Mouse (Mus musculus) stomach, embryonic 15.5 days (tissue): ENCODE measurements around the gene Dynlt1c. TPM values are rescaled to one million over a fixed set of nuclear protein-coding genes. Genes with fewer than 3 reads are reported as not detected.
"Not testable (repeated sequence)": the region's sequence is repeated elsewhere in the genome, so short reads cannot be mapped to it uniquely, and the experiment has no call there.

Experiments used
- ATAC-seq: fragments of 200-750 bp; cut with Nextera tagmentation; 2 replicates; pipeline ENCODE4 v1.8.0; 2017; ENCODE audit warnings: low read depth, moderate number of reproducible peaks, moderate TSS enrichment; ENCODE audit not compliant: insufficient read depth, low FRiP score
- H3K27ac ChIP-seq: fragments of 300-500 bp; sonication (generic); 2 replicates; pipeline ENCODE4 v1.5.1; 2015; ENCODE audit warnings: mild to moderate bottlenecking, inconsistent platforms
- H3K27me3 ChIP-seq: fragments of 300-500 bp; sonication (generic); replicated peaks from 2 replicates; pipeline ENCODE4 v1.6.1; 2015; ENCODE audit warnings: inconsistent platforms
- H3K36me3 ChIP-seq: fragments of 300-500 bp; sonication (generic); 2 replicates; pipeline ENCODE4 v1.6.1; 2015; ENCODE audit warnings: inconsistent platforms
- H3K4me1 ChIP-seq: fragments of 300-500 bp; sonication (generic); 2 replicates; pipeline ENCODE4 v1.6.1; 2015; ENCODE audit warnings: inconsistent platforms
- H3K4me2 ChIP-seq: fragments of 300-500 bp; sonication (generic); 2 replicates; pipeline ENCODE4 v1.6.1; 2015; ENCODE audit warnings: mild to moderate bottlenecking, inconsistent platforms
- H3K4me3 ChIP-seq: fragments of 300-500 bp; sonication (generic); replicated peaks from 2 replicates; pipeline ENCODE4 v1.5.1; 2015; ENCODE audit warnings: inconsistent platforms
- H3K9ac ChIP-seq: fragments of 300-500 bp; sonication (generic); 2 replicates; pipeline ENCODE4 v1.6.1; 2015; ENCODE audit warnings: inconsistent platforms
- H3K9me3 ChIP-seq: fragments of 300-500 bp; sonication (generic); 2 replicates; pipeline ENCODE4 v1.6.1; 2016; ENCODE audit warnings: inconsistent platforms
- WGBS: fragments of 180-500 bp; shearing (Covaris S2); methylation state at CpG from one replicate; pipeline ENCODE4 v1.1.7; 2015; 5-methylcytosine and 5-hydroxymethylcytosine counted together
- polyA plus RNA-seq: library from polyadenylated mRNA; unstranded; fragments of >200 nt; fragmentation: Nextera tagmentation; extraction: Ambion mirVana; gene quantifications from 2 replicates; pipeline ENCODE4 v1.2.1, GENCODE M21; 2015

The Dynlt1c gene
- polyA plus RNA-seq, 1 experiment from 2014 or later, result 42.7 TPM

DNA sequence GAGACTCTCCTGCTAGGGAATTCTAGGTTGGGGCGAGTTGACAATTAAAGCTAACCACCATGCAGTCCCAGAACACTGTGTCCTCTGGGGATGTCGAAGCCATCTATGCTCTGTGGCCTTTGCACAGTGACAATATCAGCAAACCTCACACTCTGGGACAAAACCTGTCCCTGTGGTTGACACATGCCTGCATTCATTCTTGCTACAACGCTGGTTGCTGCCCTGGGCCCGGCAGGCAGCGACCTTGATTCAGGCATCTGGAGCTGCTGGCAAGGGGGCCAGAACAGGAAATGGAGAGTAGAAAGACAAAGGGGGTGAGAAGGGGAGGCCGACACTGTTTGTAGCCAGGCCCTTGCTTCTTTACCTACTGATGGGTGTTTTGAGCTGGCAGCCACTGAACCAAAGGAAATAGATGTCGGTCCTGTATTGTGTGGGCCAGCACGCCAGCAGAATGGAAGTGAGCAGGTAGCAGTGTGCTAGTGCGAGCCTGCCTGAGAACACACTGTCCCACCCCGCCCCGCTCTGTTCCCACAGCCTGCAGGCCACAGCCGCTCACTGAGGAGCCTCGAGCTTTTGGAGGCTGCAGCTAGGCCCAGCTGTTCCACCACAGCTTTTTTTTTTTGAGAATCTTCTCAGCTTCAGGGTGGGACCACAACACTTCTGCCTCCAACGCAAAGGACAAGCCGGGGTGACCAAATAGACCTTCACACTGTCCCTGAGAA is 5.5 kb upstream of the Dynlt1c start:
- peak; percentile 62 for ATAC-seq
- H3K4me2 ChIP-seq, H3K27ac ChIP-seq, H3K9ac ChIP-seq, H3K27me3 ChIP-seq, H3K4me1 ChIP-seq, H3K4me3 ChIP-seq, H3K36me3 ChIP-seq, H3K9me3 ChIP-seq: not testable (repeated sequence)
- WGBS, result 22% methylated on average over 10 of the region's 15 CpGs

- ATAC-seq, result not testable (repeated sequence)
Observed at GRCm38 (mm10) chr17:6598356-6598755, 3.1 kb upstream of the Dynlt1c start.

DNA sequence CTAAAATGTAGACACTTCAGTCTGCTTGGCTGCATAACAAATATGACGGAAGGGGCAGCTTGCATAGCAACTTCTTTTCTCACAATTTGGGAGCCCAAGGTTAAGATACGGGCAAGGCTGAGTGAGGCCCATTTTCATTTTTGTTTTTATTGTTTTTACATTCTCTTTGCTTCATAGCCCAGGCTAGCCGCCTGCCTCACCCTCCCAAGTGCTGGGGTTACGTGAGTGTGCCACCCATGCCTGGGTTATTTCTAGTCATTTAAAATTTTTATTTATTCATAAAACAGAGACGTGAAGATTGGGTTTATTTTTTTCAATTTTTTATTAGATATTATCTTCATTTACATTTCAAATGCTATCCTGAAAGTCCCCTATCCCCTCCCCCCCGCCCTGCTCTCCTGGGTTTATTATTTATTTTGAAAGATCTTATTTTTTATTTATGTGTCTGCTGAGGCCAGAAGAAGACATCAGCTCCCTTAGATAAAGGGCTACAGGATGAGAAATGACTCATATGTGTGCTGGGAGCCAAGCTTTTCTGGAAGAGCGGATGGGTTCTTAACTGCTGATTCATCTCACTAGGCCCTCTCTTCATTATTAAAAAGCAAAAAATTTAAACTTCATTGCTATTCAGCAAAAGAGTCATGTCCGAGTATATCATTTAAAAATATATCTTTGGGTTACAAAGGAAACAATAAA is 1.1 kb upstream of the Dynlt1c start:
- 82% methylated on average over 6 of the region's 8 CpGs for WGBS
- H3K36me3 ChIP-seq, H3K4me1 ChIP-seq, H3K9ac ChIP-seq, H3K9me3 ChIP-seq, H3K27me3 ChIP-seq, H3K4me2 ChIP-seq, H3K4me3 ChIP-seq, ATAC-seq, H3K27ac ChIP-seq: not testable (repeated sequence)

More at GRCm38 (mm10) chr17:6598356-6598755, 3.1 kb upstream of the Dynlt1c start:
- H3K36me3 ChIP-seq, H3K27me3 ChIP-seq, H3K27ac ChIP-seq, H3K9me3 ChIP-seq, H3K4me1 ChIP-seq, H3K4me2 ChIP-seq, H3K9ac ChIP-seq, H3K4me3 ChIP-seq: not testable (repeated sequence)
- WGBS, result 92% methylated on average over 7 of the region's 7 CpGs

DNA sequence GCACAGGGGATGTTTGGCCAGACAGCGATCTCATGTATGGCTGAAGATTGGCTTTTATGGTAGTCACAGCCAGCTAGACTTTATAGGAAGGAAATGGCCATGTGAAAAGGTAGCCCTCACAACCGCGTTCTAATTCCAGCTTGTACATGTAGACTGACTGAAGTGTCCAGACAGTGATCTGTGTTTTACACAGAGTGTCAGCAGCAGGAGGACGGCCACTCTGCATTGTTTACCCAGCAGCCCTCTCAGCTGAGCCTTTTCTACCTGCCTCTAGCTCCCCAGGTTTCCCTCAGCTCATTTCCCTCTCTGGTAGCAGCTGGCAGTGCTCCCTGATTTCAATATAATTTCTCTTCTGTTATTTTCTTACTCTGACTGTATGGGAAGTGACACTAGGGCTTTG is 734 bp downstream of the Dynlt1c start:
- H3K36me3 ChIP-seq, H3K4me1 ChIP-seq, H3K27ac ChIP-seq, H3K27me3 ChIP-seq, H3K9me3 ChIP-seq, H3K9ac ChIP-seq, ATAC-seq, H3K4me2 ChIP-seq: not testable (repeated sequence)
- 9% methylated on average over 3 of the region's 4 CpGs for WGBS
- H3K4me3 ChIP-seq, result 0 out of 2 replicates have a peak overlapping the region, but pooled peaks have one; percentile 19

- ATAC-seq, H3K9me3 ChIP-seq: not testable (repeated sequence)
- 71% methylated on average over 1 of the region's 1 CpGs for WGBS
Observed at GRCm38 (mm10) chr17:6605347-6605746, 3.9 kb downstream of the Dynlt1c start.

GRCm38 (mm10) chr17:6613524-6613923 is 12.1 kb downstream of the Dynlt1c start:
- H3K36me3 ChIP-seq, H3K9ac ChIP-seq, H3K27ac ChIP-seq, H3K9me3 ChIP-seq, H3K4me2 ChIP-seq, ATAC-seq, H3K4me3 ChIP-seq, H3K27me3 ChIP-seq, H3K4me1 ChIP-seq: not testable (repeated sequence)
- 85% methylated on average over 11 of the region's 14 CpGs for WGBS

More at GRCm38 (mm10) chr17:6605347-6605746, 3.9 kb downstream of the Dynlt1c start:
- not testable (repeated sequence) for H3K27me3 ChIP-seq, H3K9ac ChIP-seq, H3K4me2 ChIP-seq, H3K4me3 ChIP-seq, H3K4me1 ChIP-seq, H3K27ac ChIP-seq, H3K36me3 ChIP-seq

DNA sequence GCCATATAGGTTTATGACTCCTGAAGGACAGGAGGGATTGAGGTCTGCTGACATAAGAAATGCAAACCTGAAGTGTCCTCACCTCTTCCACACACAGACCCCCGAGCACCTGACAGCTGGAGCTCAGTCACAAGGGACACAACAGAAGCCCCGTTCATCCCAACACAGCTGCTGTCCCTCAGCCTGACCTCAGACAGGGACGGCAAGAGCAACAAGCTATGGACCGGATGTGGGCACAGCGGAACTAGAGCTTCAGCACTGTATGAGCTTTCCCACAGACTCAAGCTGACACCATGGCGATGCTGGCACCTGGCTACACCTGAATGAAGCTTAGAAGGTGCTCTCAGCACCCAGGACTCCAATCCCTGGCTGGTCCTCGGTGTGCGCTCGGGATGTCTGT is 12.8 kb downstream of the Dynlt1c start:
- not testable (repeated sequence) for ATAC-seq, H3K9me3 ChIP-seq

DNA sequence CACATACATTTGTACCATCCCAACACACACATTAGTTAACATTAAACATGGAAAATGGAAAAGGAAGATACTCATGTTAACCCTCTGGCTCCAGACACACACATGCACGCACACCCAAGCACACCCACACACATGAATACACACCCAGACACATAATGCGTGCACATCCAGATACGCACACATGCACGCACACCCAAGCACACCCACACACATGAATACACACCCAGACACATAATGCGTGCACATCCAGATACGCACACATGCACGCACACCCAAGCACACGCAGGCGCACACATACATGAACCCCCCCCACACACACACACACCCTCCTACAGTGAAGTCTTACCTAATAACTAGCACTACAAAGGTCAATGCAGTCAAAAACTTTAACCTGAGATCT is 15.3 kb downstream of the Dynlt1c start:
- not testable (repeated sequence) for H3K4me2 ChIP-seq, H3K27me3 ChIP-seq, H3K4me3 ChIP-seq, ATAC-seq, H3K27ac ChIP-seq, H3K9me3 ChIP-seq, H3K9ac ChIP-seq, H3K36me3 ChIP-seq, H3K4me1 ChIP-seq
- 94% methylated on average over 9 of the region's 9 CpGs for WGBS

More for the DNA sequence above, 12.8 kb downstream of the Dynlt1c start:
- not testable (repeated sequence) for H3K27me3 ChIP-seq, H3K4me1 ChIP-seq, H3K27ac ChIP-seq, H3K4me2 ChIP-seq, H3K4me3 ChIP-seq, H3K36me3 ChIP-seq, H3K9ac ChIP-seq
- 87% methylated on average over 4 of the region's 9 CpGs for WGBS

DNA sequence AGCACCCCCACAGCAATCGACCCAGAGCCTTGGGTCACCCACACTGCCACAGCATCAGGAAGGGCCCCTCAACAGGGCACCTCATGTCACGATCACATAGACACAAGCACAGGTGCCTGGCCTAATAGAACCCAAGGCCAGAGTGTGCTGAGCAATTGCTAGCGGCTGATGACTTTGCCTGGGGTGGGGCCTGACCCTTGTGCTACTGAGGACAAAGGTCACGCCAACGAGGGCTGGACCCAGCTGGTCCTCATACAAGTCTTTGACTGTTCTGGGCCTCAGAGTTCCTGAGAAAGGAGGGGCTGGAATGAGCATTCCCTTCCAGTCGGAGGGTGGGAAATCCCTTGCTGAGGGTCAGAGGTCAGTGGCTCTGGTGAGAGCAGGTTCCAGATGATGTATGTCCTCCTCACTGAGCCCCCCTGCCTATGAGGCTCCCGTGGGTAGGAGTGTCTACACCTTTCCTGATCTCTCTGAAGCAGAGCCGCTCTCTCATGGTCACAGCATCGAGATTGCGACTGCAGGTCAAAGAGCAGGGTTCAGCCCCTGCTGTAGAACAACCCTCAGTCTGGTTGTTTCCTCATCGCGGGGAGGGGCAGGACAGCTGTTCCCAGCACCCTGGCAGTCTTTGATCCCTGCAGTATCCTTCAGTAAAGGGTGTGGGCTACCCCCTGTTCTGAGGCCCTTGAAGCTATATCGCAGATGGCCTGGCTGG is 16.4 kb downstream of the Dynlt1c start:
- peak; percentile 53 for ATAC-seq
- not testable (repeated sequence) for H3K36me3 ChIP-seq, H3K4me1 ChIP-seq, H3K27ac ChIP-seq, H3K9me3 ChIP-seq, H3K4me3 ChIP-seq, H3K9ac ChIP-seq, H3K27me3 ChIP-seq, H3K4me2 ChIP-seq
- WGBS, result 50% methylated on average over 8 of the region's 13 CpGs

DNA sequence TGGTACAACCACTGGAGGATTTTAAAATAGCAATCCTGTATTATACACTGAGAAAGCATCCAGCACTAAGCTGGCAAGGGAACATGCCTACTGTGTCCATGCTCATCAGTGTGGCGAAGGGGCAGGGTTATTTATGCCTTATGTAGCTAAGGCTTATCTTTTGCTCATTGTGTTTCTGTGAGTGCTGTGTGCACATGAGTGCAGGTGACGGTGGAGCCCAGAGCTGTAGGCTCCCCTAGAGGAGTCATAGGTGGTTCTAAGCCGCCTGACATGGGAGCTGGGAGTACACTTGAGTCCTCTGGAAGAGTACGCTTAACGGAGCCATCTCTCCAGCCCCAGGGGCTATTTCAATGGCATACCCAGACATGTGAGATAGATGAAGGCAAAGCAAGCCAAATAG is 17.8 kb downstream of the Dynlt1c start:
- H3K4me2 ChIP-seq, ATAC-seq, H3K27me3 ChIP-seq, H3K27ac ChIP-seq, H3K9me3 ChIP-seq, H3K36me3 ChIP-seq, H3K4me1 ChIP-seq, H3K9ac ChIP-seq, H3K4me3 ChIP-seq: not testable (repeated sequence)
- WGBS, result 92% methylated on average over 5 of the region's 5 CpGs

- H3K4me3 ChIP-seq, H3K9me3 ChIP-seq, H3K27ac ChIP-seq, H3K9ac ChIP-seq, ATAC-seq, H3K4me1 ChIP-seq, H3K36me3 ChIP-seq, H3K27me3 ChIP-seq, H3K4me2 ChIP-seq: not testable (repeated sequence)
- 67% methylated on average over 6 of the region's 6 CpGs for WGBS
Observed at GRCm38 (mm10) chr17:6620035-6620434, 18.6 kb downstream of the Dynlt1c start.

DNA sequence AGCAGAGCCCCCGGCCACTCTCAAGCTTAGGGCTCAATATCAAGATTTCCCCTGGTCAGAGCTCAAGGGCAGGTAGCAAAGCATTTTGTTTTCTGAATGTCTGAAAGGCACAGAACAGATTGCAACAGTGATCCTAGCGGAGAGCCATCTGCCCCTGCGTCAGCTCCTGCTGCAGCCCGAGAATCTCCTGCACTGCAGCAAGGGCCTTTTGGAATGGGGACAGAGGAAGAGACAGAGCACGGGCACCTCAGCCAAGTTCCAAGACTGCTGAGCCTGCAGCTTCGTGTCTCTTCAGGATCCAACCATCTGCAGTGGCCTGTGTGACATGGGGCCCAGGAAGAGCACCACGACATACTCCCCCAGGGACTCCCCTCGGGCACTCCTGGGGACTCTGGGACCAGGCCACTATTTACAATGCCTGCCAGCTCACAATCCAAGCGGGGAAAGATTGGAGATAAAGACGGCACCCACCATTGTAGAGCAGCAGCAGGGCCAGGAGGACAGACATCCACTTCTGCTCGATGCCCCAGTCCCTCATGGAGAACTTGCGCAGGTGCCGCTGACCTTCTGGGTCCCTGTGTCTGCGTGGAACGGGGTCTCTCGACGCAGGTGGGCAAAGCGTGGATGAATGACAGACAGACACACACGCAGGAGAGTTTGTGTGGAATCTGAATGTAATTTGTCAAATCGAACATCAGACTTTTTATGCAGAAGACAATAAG is 19.4 kb downstream of the Dynlt1c start:
- not testable (repeated sequence) for H3K4me3 ChIP-seq, ATAC-seq, H3K4me2 ChIP-seq, H3K9ac ChIP-seq, H3K27ac ChIP-seq, H3K4me1 ChIP-seq, H3K27me3 ChIP-seq, H3K36me3 ChIP-seq, H3K9me3 ChIP-seq
- 74% methylated on average over 18 of the region's 20 CpGs for WGBS
